Mouse (Mus musculus): ENCODE results near the gene Sh2d3c. TPM values are rescaled to one million over a fixed set of nuclear protein-coding genes. Genes with fewer than 3 reads are reported as not detected.

Gene Sh2d3c
- total and polyA plus RNA-seq, 3 experiments: 27.1 to 52.8 (median 28.9) TPM

- Histone ChIP-seq H3K27ac (no peak overlapping the region), H3K4me1 (ENCODE audit: control insufficient read depth, insufficient read depth, low read length) (peaks cover 16% of the 10 kb centered on the region), H3K36me3 (ENCODE audit: control insufficient read depth, insufficient read depth, low read length) (peaks cover 4% of the 10 kb centered on the region; the same call in 1 of the 2 replicates), H3K9ac (ENCODE audit: low read depth, low read length) (no peak overlapping the region), H3K79me2 (replicated peaks; ENCODE audit: control insufficient read depth, insufficient read depth, low read length) (peaks cover 2% of the 10 kb centered on the region), H3K4me3 (no peak overlapping the region), H3K27me3 (ENCODE audit: control insufficient read depth, insufficient read depth, low read length) (no peaks in the 10 kb centered on the region)
- 68% methylated on average over 5 of the region's 5 CpGs for WGBS
- intact Hi-C loops (cut with DNase I): loop anchor here (5.0 kb wide), 1 partner anchor 137 kb away; the partner anchor contains the start of gene Stxbp1
- TF ChIP-seq CTCF (IDR thresholded peaks at IDR 0.05) (no peak), POLR2A (IDR thresholded peaks at IDR 0.05; ENCODE audit: insufficient read depth, low read depth, low read length) (no peak), EP300 (IDR thresholded peaks at IDR 0.05; ENCODE audit: insufficient read depth, low read depth, low read length) (no peak)
- no peak for DNase-seq
These were observed 10.4 kb upstream of the Sh2d3c start for GRCm38 (mm10) chr2:32710425-32710824.

- no peak for TF ChIP-seq EP300 (IDR thresholded peaks at IDR 0.05; ENCODE audit: insufficient read depth, low read depth, low read length)
- peak; percentile 15; the same call in 1 of the 2 replicates for TF ChIP-seq CTCF (IDR thresholded peaks at IDR 0.05)
- intact Hi-C loops (cut with DNase I): loop anchor here (5.0 kb wide), 1 partner anchor 136 kb away; the partner anchor contains the start of gene Stxbp1
- H3K4me3 ChIP-seq: peak overlapping the region; percentile 84
- peak overlapping the region; percentile 97 for H3K27ac ChIP-seq
- H3K36me3 ChIP-seq (ENCODE audit: control insufficient read depth, insufficient read depth, low read length): peaks cover 4% of the 10 kb centered on the region; the same call in 1 of the 2 replicates
- peak overlapping the region; percentile 92 for H3K9ac ChIP-seq (ENCODE audit: low read depth, low read length)
- H3K27me3 ChIP-seq (ENCODE audit: control insufficient read depth, insufficient read depth, low read length): no peaks in the 10 kb centered on the region
- DNase-seq: no peak
- peaks cover 16% of the 10 kb centered on the region for H3K4me1 ChIP-seq (ENCODE audit: control insufficient read depth, insufficient read depth, low read length)
- WGBS: 19% methylated on average over 9 of the region's 9 CpGs
- H3K79me2 ChIP-seq (replicated peaks; ENCODE audit: control insufficient read depth, insufficient read depth, low read length): peaks cover 2% of the 10 kb centered on the region
These were observed 9.4 kb upstream of the Sh2d3c start for GRCm38 (mm10) chr2:32711301-32712056.

- peaks cover 2% of the 10 kb centered on the region for H3K79me2 ChIP-seq (replicated peaks; ENCODE audit: control insufficient read depth, insufficient read depth, low read length)
These were observed 8.7 kb upstream of the Sh2d3c start for GRCm38 (mm10) chr2:32712108-32712551.

GRCm38 (mm10) chr2:32712586-32712933, 8.3 kb upstream of the Sh2d3c start:
- H3K36me3 ChIP-seq (ENCODE audit: control insufficient read depth, insufficient read depth, low read length): peaks cover 4% of the 10 kb centered on the region; the same call in 1 of the 2 replicates
- intact Hi-C loops (cut with DNase I): loop anchor here (5.0 kb wide), 1 partner anchor 135 kb away; the partner anchor contains the start of gene Stxbp1

More at GRCm38 (mm10) chr2:32712108-32712551, 8.7 kb upstream of the Sh2d3c start:
- H3K9ac ChIP-seq (ENCODE audit: low read depth, low read length): peak overlapping the region; percentile 92
- no peak for TF ChIP-seq POLR2A (IDR thresholded peaks at IDR 0.05; ENCODE audit: insufficient read depth, low read depth, low read length)
- no peak for TF ChIP-seq EP300 (IDR thresholded peaks at IDR 0.05; ENCODE audit: insufficient read depth, low read depth, low read length)
- TF ChIP-seq CTCF (IDR thresholded peaks at IDR 0.05): no peak
- H3K27me3 ChIP-seq (ENCODE audit: control insufficient read depth, insufficient read depth, low read length): no peaks in the 10 kb centered on the region
- intact Hi-C loops (cut with DNase I): loop anchor here (5.0 kb wide), 1 partner anchor 135 kb away; the partner anchor contains the start of gene Stxbp1
- peaks cover 4% of the 10 kb centered on the region; the same call in 1 of the 2 replicates for H3K36me3 ChIP-seq (ENCODE audit: control insufficient read depth, insufficient read depth, low read length)
- H3K4me3 ChIP-seq: peak overlapping the region; percentile 84
- peaks cover 16% of the 10 kb centered on the region for H3K4me1 ChIP-seq (ENCODE audit: control insufficient read depth, insufficient read depth, low read length)
- peak overlapping the region; percentile 97 for H3K27ac ChIP-seq
- peak; percentile 82 to 86 for DNase-seq
- WGBS: under 1% methylated on average over 41 of the region's 41 CpGs

GRCm38 (mm10) chr2:32712934-32713817, 7.7 kb upstream of the Sh2d3c start, which contains the start of gene Cdk9:
Gene Cdk9 (minus strand): TSS chr2:32713076.
- under 1% methylated on average over 66 of the region's 79 CpGs for WGBS

More at GRCm38 (mm10) chr2:32712586-32712933, 8.3 kb upstream of the Sh2d3c start:
- TF ChIP-seq POLR2A (IDR thresholded peaks at IDR 0.05; ENCODE audit: insufficient read depth, low read depth, low read length) (no peak), EP300 (IDR thresholded peaks at IDR 0.05; ENCODE audit: insufficient read depth, low read depth, low read length) (no peak), CTCF (IDR thresholded peaks at IDR 0.05) (no peak)
- H3K4me1 ChIP-seq (ENCODE audit: control insufficient read depth, insufficient read depth, low read length): peaks cover 16% of the 10 kb centered on the region
- DNase-seq: peak; percentile 98 to 99
- WGBS: under 1% methylated on average over 44 of the region's 44 CpGs
- H3K9ac ChIP-seq (ENCODE audit: low read depth, low read length): peak overlapping the region; percentile 92
- no peaks in the 10 kb centered on the region for H3K27me3 ChIP-seq (ENCODE audit: control insufficient read depth, insufficient read depth, low read length)
- peak overlapping the region; percentile 84 for H3K4me3 ChIP-seq
- peaks cover 2% of the 10 kb centered on the region for H3K79me2 ChIP-seq (replicated peaks; ENCODE audit: control insufficient read depth, insufficient read depth, low read length)
- peak overlapping the region; percentile 97 for H3K27ac ChIP-seq

More at GRCm38 (mm10) chr2:32712934-32713817, 7.7 kb upstream of the Sh2d3c start, which contains the start of gene Cdk9:
- Histone ChIP-seq H3K4me1 (ENCODE audit: control insufficient read depth, insufficient read depth, low read length) (peaks cover 16% of the 10 kb centered on the region), H3K27ac (peak within 1 kb of the TSS; percentile 97), H3K79me2 (replicated peaks; ENCODE audit: control insufficient read depth, insufficient read depth, low read length) (peaks cover 2% of the 10 kb centered on the region), H3K9ac (ENCODE audit: low read depth, low read length) (peak within 1 kb of the TSS; percentile 92), H3K4me3 (peak within 1 kb of the TSS; percentile 84), H3K36me3 (ENCODE audit: control insufficient read depth, insufficient read depth, low read length) (peaks cover 4% of the 10 kb centered on the region; the same call in 1 of the 2 replicates), H3K27me3 (ENCODE audit: control insufficient read depth, insufficient read depth, low read length) (no peaks in the 10 kb centered on the region)
- TF ChIP-seq CTCF (IDR thresholded peaks at IDR 0.05) (peak; percentile 96), EP300 (IDR thresholded peaks at IDR 0.05; ENCODE audit: insufficient read depth, low read depth, low read length) (peak; percentile 88; the same call in 1 of the 2 replicates), POLR2A (IDR thresholded peaks at IDR 0.05; ENCODE audit: insufficient read depth, low read depth, low read length) (peak; percentile 39; the same call in 1 of the 2 replicates)
- peak; percentile 94 to 95 for DNase-seq
- intact Hi-C loops (cut with DNase I): loop anchor here (1.0 to 5.0 kb wide), 2 partner anchors 44 to 134 kb away; partner anchors contain the start of genes Stxbp1 and Tor2a
